Mouse (Mus musculus) MEL (cell line): Measurements from ENCODE around the gene Hist2h3c1. TPM values are rescaled to one million over a fixed set of nuclear protein-coding genes. Genes with fewer than 3 reads are reported as not detected.

ENCODE experiments used
- DNase-seq: peaks from one replicate; pipeline ENCODE4 v3.0.0; 2011; ENCODE audit warnings: low read depth, low spot score
- H3K27ac ChIP-seq: 2 replicates; pipeline ENCODE4 v1.5.1; 2012; ENCODE audit warnings: low read depth, mild to moderate bottlenecking, control low read depth, low read length, moderate library complexity; ENCODE audit not compliant: control insufficient read depth
- H3K27me3 ChIP-seq, 2 experiments: fragments of 150-350 bp in 1 of 2; sonication (generic) in 1 of 2; 2 replicates each; pipeline ENCODE4 v1.6.1; 2012; ENCODE audit warnings: low read length in 2 of 2, mild to moderate bottlenecking in 2 of 2, improper control_type of control experiment in 1 of 2, moderate library complexity in 1 of 2; ENCODE audit not compliant: insufficient read depth in 2 of 2, control insufficient read depth in 1 of 2
- H3K36me3 ChIP-seq, 2 experiments: 2 replicates each; pipeline ENCODE4 v1.6.1; 2012 to 2014; ENCODE audit warnings: low read length in 2 of 2, improper control_type of control experiment in 1 of 2, inconsistent platforms in 1 of 2, mild to moderate bottlenecking in 1 of 2; ENCODE audit not compliant: insufficient read depth in 2 of 2, control insufficient read depth in 1 of 2
- H3K4me1 ChIP-seq, 2 experiments: fragments of 150-350 bp in 1 of 2; sonication (generic) in 1 of 2; 2 replicates each; pipeline ENCODE4 v1.6.1; 2012; ENCODE audit warnings: low read length in 2 of 2, improper control_type of control experiment in 1 of 2, mild to moderate bottlenecking in 1 of 2; ENCODE audit not compliant: insufficient read depth in 2 of 2, control insufficient read depth in 1 of 2
- H3K4me3 ChIP-seq, 2 experiments: fragments of 150-350 bp in 1 of 2; sonication (generic) in 1 of 2; 2 replicates each; pipeline ENCODE4 v1.5.1; 2012; ENCODE audit warnings: low read depth in 2 of 2, low read length in 2 of 2, mild to moderate bottlenecking in 2 of 2, moderate library complexity in 2 of 2, control low read depth in 1 of 2, improper control_type of control experiment in 1 of 2; ENCODE audit not compliant: control insufficient read depth in 1 of 2, insufficient read depth in 1 of 2
- H3K79me2 ChIP-seq: 2 replicates; pipeline ENCODE4 v1.6.1; 2012; ENCODE audit warnings: mild to moderate bottlenecking, low read length, moderate library complexity; ENCODE audit not compliant: control insufficient read depth, poor library complexity, insufficient read depth
- H3K9ac ChIP-seq: 2 replicates; pipeline ENCODE4 v1.6.1; 2012; ENCODE audit warnings: low read depth, mild to moderate bottlenecking, control low read depth, low read length, moderate library complexity; ENCODE audit not compliant: control insufficient read depth, poor library complexity, severe bottlenecking
- H3K9me3 ChIP-seq: fragments of 150-350 bp; sonication (generic); replicated peaks from 2 replicates; pipeline ENCODE4 v1.6.1; 2012; ENCODE audit warnings: mild to moderate bottlenecking, low read length, improper control_type of control experiment, moderate library complexity; ENCODE audit not compliant: insufficient read depth
- BHLHE40 ChIP-seq: IDR thresholded peaks from 2 replicates; pipeline ENCODE4 v1.6.1; 2012; ENCODE audit warnings: low read depth, mild to moderate bottlenecking, inconsistent platforms, low read length, improper control_type of control experiment, borderline replicate concordance
- CHD2 ChIP-seq: IDR thresholded peaks from 2 replicates; pipeline ENCODE4 v1.6.1; 2011; ENCODE audit warnings: low read length, improper control_type of control experiment
- ETS1 ChIP-seq: IDR thresholded peaks from 2 replicates; pipeline ENCODE4 v1.6.1; 2012; ENCODE audit warnings: low read depth, mild to moderate bottlenecking, inconsistent platforms, low read length, improper control_type of control experiment, moderate library complexity
- HCFC1 ChIP-seq: IDR thresholded peaks from 2 replicates; pipeline ENCODE4 v1.6.1; 2012; ENCODE audit warnings: low read depth, mild to moderate bottlenecking, inconsistent platforms, low read length, improper control_type of control experiment, moderate library complexity
- JUND ChIP-seq: IDR thresholded peaks from 2 replicates; pipeline ENCODE4 v1.6.1; 2011; ENCODE audit warnings: low read depth, mild to moderate bottlenecking, improper control_type of control experiment, low read length
- MEF2A ChIP-seq: IDR thresholded peaks from 2 replicates; pipeline ENCODE4 v1.6.1; 2014; ENCODE audit warnings: low read depth, mild to moderate bottlenecking, inconsistent platforms, low read length, improper control_type of control experiment; ENCODE audit not compliant: poor library complexity, insufficient replicate concordance, severe bottlenecking; ENCODE audit errors: extremely low read depth
- MYC ChIP-seq: IDR thresholded peaks from 2 replicates; pipeline ENCODE4 v1.6.1; 2011; ENCODE audit warnings: low read depth, mild to moderate bottlenecking, low read length, improper control_type of control experiment, moderate library complexity
- NELFE ChIP-seq: IDR thresholded peaks from 2 replicates; pipeline ENCODE4 v1.6.1; 2011; ENCODE audit warnings: low read depth, low read length, improper control_type of control experiment
- POLR2AphosphoS5 ChIP-seq: IDR thresholded peaks from 2 replicates; pipeline ENCODE4 v1.6.1; 2012; ENCODE audit warnings: low read depth, borderline replicate concordance, mild to moderate bottlenecking, inconsistent platforms, low read length, moderate library complexity, mixed read lengths
- SIN3A ChIP-seq: IDR thresholded peaks from 2 replicates; pipeline ENCODE4 v1.6.1; 2012; ENCODE audit warnings: low read length, improper control_type of control experiment, inconsistent platforms
- TAL1 ChIP-seq: IDR thresholded peaks from 2 replicates; pipeline ENCODE4 v1.6.1; 2012; ENCODE audit warnings: mild to moderate bottlenecking, inconsistent platforms, low read length, moderate library complexity, mixed read lengths
- TBP ChIP-seq: IDR thresholded peaks from 2 replicates; pipeline ENCODE4 v1.8.0; 2011; ENCODE audit warnings: low read depth, low read length, improper control_type of control experiment
- TCF12 ChIP-seq: IDR thresholded peaks from 2 replicates; pipeline ENCODE4 v1.6.1; 2014; ENCODE audit warnings: low read depth, mild to moderate bottlenecking, inconsistent platforms, low read length, improper control_type of control experiment, moderate library complexity
- UBTF ChIP-seq: IDR thresholded peaks from 2 replicates; pipeline ENCODE4 v1.6.1; 2012; ENCODE audit warnings: low read depth, mild to moderate bottlenecking, inconsistent platforms, low read length, improper control_type of control experiment, moderate library complexity, borderline replicate concordance; ENCODE audit not compliant: insufficient read depth
- polyA plus RNA-seq, 2 experiments: library from polyadenylated mRNA; stranded (reverse) in 1 of 2; unstranded in 1 of 2; fragments of >175 nt in 1 of 2; fragments of >200 nt in 1 of 2; gene quantifications; 2 replicates each; pipeline versions ENCODE4 v1.2.1 to v1.2.4; 2012; ENCODE audit warnings: low replicate concordance in 2 of 2, low read depth in 1 of 2; ENCODE audit not compliant: insufficient read length in 2 of 2, insufficient read depth in 1 of 2, missing spikeins in 1 of 2
- total RNA-seq: library from RNA; depleted of rRNA; stranded (reverse); fragments of 300-350 nt; gene quantifications from 2 replicates; pipeline ENCODE4 v1.2.3, GENCODE M21; 2012

Hist2h3c1 gene
- total and polyA plus RNA-seq, 3 experiments = 1.5 TPM; not detected in 2

DNA sequence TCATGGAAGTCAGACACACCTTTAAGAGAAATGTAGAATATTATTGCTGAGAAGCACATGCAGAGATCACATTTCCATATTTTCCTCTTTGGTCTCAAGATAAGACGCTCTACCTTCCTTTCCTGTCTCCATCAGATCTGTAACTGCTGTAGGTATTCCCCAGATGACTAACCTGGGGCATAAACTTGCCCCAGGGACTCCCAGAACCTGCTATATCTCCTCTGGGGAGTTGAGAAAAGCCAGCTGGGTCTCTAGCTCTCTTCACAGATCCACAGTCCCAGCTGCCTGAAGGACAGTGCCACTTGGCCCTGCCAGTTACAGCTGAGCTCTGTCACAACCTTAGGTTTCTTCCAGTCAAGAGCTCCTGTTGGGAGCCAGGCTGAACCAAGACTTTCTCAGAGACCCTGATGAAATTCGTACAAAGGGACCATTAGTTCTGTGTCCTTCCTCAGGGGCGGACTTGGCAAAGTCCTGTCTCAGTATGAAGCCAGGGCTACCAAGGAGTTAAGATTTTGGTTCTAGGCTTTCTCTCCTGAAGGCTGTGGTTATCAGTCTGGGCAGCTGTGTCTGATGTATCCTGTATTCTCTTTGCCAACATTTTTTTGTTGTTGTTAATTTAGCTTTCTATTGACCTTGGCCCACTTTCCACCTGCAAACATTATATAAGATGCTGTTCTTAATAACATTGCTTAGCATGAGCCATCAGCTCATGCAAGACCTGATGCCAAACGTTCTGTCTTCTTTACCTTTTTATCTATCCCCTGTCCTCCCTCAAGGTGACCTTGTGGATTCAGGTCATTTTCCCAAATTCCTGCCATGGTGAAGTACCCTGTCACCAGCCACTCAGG, 15.4 kb upstream of the Hist2h3c1 start:
- no peak for TF ChIP-seq MYC
- TF ChIP-seq TBP = no peak
- peak; percentile 79 for TF ChIP-seq TAL1

DNA sequence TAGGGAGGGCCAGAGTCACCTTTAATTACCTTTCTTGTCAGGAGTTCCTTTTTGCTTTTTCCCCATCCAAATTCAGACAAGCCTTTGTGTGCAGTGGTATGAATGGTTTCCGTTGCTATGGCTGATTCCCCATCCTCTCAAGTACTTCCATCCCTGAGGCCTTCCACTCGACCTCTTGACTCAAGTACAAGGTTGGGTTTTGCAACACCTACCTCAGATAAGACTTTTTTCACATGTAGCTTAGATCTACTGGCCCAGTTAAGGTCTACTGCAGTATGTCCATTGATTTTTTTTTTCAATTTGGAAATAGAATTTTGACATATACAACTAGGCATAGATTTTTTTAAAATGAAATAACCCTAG, 14.7 kb upstream of the Hist2h3c1 start:
- Histone ChIP-seq H3K27ac (no peak overlapping the region), H3K9me3 (no peaks in the 10 kb centered on the region), H3K36me3 (peaks cover 0 to 22% of the 10 kb centered on the region in 2 experiments; a peak in 2 of 4 replicates), H3K27me3 (no peaks in the 10 kb centered on the region), H3K79me2 (no peaks in the 10 kb centered on the region), H3K9ac (no peak overlapping the region), H3K4me3 (no peak overlapping the region), H3K4me1 (peaks cover 11 to 25% of the 10 kb centered on the region in 2 experiments)
- TF ChIP-seq POLR2AphosphoS5 (no peak), SIN3A (no peak), NELFE (no peak), ETS1 (no peak), HCFC1 (no peak), CHD2 (no peak), MEF2A (no peak), TBP (no peak), TCF12 (no peak), JUND (no peak), BHLHE40 (no peak), UBTF (no peak)
- DNase-seq = no peak

More for the DNA sequence above, 15.4 kb upstream of the Hist2h3c1 start:
- Histone ChIP-seq H3K79me2 (no peaks in the 10 kb centered on the region), H3K27ac (no peak overlapping the region), H3K4me3 (no peak overlapping the region), H3K27me3 (no peaks in the 10 kb centered on the region), H3K4me1 (peaks cover 11 to 25% of the 10 kb centered on the region in 2 experiments), H3K36me3 (peaks cover 0 to 25% of the 10 kb centered on the region in 2 experiments; a peak in 2 of 4 replicates), H3K9ac (no peak overlapping the region), H3K9me3 (no peaks in the 10 kb centered on the region)
- DNase-seq = peak; percentile 60
